Mouse (Mus musculus): ENCODE data around the gene Eda2r.

Eda2r gene

GRCm38 (mm10) chrX:97377065-97377421 is at the start of gene Eda2r:
TSS of gene Eda2r (minus strand) at chrX:97377216.
- DNase-seq (ENCODE audit: low spot score in 2 of 2): peak; percentile 1 to 55

- DNase-seq (ENCODE audit: low spot score in 2 of 2): no peak
These were observed 20.9 kb upstream of the Eda2r start for GRCm38 (mm10) chrX:97397872-97398271.

- no peak for DNase-seq (ENCODE audit: low spot score in 2 of 2)
These were observed 1.1 kb upstream of the Eda2r start for GRCm38 (mm10) chrX:97378076-97378475.

- peak; percentile 13 to 66 for DNase-seq (ENCODE audit: low spot score in 2 of 2)
These were observed 523 bp downstream of the Eda2r start for GRCm38 (mm10) chrX:97376321-97377064.

- DNase-seq (ENCODE audit: low spot score in 2 of 2): no peak
These were observed 4.2 kb downstream of the Eda2r start for GRCm38 (mm10) chrX:97372826-97373225.

GRCm38 (mm10) chrX:97369206-97369605 is 7.8 kb downstream of the Eda2r start:
- DNase-seq (ENCODE audit: low spot score in 2 of 2): no peak

- DNase-seq (ENCODE audit: low spot score in 2 of 2): no peak
These were observed 8.3 kb downstream of the Eda2r start for GRCm38 (mm10) chrX:97368741-97369140.

GRCm38 (mm10) chrX:97360919-97361318 is 16.1 kb downstream of the Eda2r start:
- DNase-seq (ENCODE audit: low spot score in 2 of 2): no peak

- no peak for DNase-seq (ENCODE audit: low spot score in 2 of 2)
These were observed 49.1 kb downstream of the Eda2r start for GRCm38 (mm10) chrX:97327891-97328290.

All from urinary bladder, adult 18-20 months (tissue).